Mouse (Mus musculus) thymus, postnatal 0 days (tissue): ENCODE data around the gene Noxred1. TPM values are rescaled to one million over a fixed set of nuclear protein-coding genes. Genes with fewer than 3 reads are reported as not detected.
"Not testable (repeated sequence)": the region's sequence is repeated elsewhere in the genome, so short reads cannot be mapped to it uniquely, and the experiment has no call there.

ENCODE experiments used
- DNase-seq: peaks from one replicate; pipeline ENCODE4 v3.0.0-alpha.2; 2015; ENCODE audit warnings: low spot score
- polyA plus RNA-seq: library from polyadenylated mRNA; unstranded; fragments of >200 nt; fragmentation: Nextera tagmentation; extraction: Ambion mirVana; gene quantifications from 2 replicates; pipeline ENCODE4 v1.2.1, GENCODE M21; 2015

The Noxred1 gene
- 0.86 and 0.89 TPM in 2 replicates for polyA plus RNA-seq

DNA sequence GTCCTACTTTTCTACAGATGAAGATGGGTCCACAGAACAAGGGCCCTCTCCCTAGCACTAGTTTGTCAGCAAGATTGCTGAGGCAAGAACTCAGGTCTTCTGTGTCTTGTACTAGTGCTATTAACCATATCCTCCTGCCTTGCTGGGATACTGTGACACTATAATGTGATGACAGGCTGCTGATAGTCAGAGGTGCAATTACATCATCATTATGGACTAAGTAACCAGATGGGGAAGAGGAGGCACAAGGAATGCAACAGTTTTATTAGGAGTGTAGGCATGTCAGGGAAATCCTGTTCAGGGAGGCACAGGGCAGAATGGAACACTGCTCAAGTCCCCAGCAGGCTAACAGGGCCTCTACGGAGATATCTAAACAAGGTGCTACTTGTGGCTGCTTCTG, at the start of gene Noxred1:
Gene Noxred1 (minus strand): TSS at position 101 of the 400 bp plus-strand sequence.
- DNase-seq: no peak

DNA sequence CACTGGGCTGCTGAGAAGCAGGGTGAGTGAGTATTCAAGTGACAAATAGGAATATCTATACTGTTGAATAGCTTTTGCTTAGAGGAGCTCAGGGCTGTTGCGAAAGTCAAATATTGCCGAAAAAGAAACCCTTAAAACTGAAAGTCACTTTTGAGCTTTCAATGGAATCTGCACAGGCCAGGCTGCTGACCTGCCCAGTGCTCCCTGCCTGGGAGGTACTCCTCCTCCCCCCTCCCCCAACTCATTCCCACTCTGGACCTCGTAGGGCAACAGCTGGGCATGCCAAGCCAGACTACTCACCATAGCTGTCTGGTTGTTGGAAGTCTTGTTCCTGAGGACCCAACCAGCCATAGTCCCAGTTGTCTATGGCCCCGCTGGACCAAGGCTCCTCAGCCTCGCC, 46.2 kb upstream of the Noxred1 start:
- no peak for DNase-seq

DNA sequence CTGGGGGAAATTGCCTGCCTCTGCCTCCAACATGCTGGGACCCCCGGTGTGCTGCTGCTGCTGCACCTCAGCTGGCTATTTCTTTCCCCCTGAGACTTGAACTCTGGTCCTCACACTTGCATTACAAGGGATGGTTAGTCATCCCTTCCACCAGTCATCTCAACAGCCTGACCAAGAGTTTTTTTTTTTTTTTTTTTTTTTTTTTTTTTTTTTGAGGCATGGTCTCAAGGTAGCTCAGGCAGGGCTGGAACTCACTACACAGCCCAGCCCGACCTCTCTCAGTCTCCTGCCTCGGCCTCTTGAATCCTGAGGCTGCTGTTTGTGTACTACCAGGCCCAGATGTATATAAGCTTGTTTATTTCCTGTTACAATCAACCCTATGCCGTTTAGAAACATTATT, 45.7 kb upstream of the Noxred1 start:
- no peak for DNase-seq

DNA sequence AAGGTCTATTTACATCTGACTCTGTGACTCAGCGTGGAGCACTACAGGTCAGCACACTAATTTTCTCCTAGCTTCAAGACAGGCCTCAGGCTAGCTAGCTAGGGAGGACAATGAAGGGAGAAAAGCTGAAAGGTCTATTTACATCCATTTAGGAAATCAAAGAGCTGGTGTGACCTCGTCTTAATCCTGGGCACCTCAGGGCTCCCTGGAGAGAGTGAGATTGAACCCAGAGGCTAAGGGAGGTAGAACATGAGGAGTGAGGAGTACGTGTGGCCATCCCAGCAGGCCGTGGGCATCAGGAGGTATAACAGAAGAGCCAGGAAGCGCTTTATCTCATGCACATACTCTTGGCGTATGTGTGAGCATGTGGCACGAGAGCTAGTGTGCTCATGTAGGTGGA, 45.2 kb upstream of the Noxred1 start:
- no peak for DNase-seq

DNA sequence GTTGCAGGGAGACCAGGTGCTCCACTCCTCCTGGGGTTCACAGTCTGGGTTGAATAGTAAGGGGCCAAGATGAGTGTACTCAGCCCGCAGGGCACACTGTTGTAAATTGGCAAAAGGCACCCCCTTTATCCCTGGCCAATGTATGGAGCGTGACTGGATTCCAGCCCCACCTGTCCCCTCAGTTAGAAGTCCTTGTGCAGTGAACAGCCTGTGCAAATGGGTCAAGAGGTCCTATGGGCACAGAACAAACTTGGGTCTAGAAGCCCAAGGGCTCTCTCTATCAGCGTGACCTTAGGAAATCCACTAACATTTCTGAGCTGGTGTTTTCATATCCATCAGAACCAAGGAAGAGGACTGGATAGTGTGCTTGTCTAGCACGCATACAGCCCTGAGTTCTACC, 44.2 kb upstream of the Noxred1 start:
- no peak for DNase-seq

DNA sequence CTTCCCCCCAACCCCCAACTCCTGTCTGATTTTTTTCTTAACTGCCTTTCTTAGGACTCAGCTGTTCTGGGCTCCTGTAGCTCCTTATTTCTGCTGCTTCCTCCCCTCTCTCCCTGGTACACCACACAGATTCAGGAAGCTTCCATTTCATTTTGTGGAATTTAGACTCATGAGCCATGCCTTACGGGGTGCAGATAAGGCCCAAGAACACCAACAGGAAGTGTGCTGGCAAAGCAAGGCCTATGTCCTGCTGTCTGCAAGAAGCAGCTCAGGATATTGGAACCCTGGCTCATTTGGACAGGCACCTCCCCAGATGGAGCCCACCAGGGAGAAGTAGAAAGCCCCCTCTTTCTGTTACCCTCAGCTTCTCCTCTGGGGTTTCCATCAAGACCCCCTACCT, 43.2 kb upstream of the Noxred1 start:
- no peak for DNase-seq

DNA sequence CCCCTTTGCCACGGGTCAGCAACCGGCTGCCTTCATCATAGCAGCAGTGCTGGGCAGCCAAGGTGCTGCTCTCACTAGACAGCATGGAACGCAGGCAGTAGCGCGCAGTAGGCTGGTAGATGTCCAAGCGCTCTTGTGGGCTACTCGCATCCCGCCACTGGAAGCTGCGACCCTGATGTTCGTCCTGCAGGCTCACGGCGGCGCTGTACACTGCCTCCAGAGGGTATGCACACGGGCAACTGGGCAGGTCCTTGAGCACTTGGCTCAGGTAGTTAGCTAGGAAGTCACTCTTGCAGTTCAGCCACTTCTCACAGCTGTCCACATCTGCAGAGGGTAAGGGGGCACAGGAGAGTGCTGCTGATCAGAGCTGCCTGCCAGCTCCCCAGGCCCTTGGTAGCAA, 41.3 kb upstream of the Noxred1 start:
- no peak for DNase-seq

DNA sequence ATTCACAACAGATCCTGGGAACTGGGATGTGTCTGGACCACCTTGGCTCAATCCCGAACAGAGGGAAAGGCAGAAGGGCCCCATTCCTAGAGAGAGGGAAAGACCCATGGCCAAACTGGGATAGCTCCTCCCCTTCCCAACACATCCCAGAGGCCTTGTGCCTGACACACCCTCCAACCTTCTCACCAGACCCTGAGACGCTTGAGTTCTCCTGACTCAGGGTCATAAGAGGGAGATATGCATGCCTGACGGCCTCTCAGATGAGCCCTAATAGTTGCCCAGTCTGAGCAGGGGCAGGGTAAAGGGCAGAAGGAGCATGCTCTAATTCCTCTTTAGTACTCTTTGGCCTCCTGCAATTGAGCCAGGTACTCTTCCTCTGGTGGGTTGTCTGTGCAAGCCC, 40.8 kb upstream of the Noxred1 start:
- DNase-seq: no peak

DNA sequence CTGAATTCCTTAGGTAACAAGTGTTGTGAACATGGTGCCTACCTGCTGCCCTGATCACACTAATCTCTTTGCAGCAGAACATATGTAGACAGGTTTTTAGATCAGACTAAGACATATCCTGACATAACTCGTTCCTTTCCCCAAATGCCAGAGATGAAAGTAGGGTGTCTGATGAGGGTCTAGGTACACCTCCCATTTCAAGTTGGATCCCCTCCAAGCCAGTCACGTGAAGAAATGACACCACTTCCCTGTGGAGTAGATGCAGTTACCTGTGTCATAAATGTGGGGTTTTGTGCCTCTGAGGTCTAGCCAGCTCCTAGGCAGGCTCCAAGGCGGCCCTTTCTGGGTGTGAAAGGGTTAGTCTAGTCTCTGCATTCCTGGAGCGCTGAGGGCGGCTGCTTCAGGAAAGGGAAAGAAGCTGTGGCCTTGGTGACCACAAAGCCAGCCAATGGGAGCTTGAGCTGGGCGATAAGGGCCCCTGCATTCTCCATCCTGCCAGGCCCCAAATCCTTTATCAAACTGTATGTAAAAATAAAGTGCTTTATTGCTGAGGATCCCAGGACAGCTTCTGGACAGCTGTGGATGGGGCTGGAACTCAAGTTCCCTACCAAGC, 39.7 kb upstream of the Noxred1 start:
- DNase-seq: no peak

DNA sequence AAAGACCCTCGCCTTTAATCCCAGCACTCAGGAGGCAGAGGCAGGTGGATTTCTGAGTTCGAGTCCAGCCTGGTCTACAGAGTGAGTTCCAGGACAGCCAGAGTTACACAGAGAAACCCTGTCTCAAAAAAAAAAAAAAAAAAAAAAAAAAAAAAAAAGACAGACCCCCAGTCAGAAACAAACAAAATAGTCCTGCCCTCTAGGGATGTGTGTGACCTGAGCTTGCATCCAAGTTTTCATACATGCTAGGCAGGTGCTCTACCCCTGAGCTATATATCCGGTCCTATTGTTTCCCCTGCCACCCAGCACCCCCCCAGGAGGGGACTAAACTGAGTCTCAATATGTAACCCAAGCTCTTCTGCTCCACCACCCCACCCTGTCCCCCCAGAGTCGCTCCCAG, 38.7 kb upstream of the Noxred1 start:
- DNase-seq: not testable (repeated sequence)

DNA sequence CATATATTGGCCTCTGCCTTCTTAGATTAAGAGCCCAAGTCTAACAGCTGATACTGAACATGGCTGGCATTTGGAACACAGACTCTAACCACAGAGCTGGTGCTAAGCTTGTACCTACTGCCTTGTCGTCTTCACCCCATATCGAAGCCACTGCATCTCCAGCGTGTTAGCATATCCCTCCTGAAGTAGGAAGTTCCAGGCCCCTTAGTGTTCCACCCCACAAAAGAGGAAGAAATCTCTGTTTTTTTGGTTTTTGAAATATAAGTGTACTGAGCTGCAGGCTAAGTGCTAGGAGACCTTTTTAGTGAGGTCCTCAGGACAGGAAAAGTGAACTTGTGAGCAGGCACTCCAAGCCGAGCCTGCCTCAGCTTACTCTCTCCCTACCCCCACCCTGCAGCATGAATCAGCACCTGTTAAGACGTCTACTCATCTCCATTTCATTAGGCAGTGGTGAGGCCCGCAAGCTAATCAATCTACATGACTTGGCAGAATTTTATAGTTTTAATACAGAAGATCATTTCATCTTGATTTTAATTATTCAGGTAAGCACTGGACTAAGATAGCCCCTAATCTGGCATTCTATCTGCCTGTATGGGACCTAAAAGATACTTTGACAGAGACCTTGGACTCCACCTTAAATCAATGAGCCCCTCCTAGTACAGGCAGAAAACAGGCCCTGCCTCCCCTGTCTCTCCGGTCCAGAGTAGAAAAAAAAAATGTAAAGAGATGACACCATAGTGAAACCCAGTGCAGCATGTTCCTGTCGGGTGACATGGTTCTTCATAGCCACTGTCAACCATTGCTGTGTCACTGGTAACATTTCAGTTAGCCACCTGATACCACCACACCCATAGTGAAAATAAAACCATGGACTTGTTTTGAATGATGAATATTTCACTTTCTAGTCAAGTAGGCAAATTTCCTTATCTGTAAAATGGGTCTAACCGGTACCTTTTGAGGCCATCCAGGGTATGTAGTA, 36.6 kb upstream of the Noxred1 start:
- no peak for DNase-seq

DNA sequence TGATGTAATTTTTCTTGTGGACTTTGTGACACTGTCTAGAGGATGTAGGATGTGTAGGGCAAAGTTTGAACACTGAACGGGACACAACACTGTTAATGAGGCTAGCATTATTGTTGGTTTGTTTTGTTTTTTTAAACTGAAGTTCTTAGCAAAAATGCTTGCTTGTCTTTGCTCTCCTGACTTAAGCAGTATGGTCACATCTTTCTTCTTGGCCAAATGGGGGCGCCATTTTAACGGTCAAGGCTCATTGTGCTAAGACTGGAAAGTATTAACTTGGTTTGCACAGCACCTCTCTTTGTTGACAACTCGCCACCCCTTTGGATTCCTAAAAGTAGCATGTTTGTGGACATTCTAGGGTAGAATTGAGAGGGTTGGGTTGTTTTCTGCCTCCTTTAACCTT, 29.1 kb upstream of the Noxred1 start:
- DNase-seq: peak; percentile 22

DNA sequence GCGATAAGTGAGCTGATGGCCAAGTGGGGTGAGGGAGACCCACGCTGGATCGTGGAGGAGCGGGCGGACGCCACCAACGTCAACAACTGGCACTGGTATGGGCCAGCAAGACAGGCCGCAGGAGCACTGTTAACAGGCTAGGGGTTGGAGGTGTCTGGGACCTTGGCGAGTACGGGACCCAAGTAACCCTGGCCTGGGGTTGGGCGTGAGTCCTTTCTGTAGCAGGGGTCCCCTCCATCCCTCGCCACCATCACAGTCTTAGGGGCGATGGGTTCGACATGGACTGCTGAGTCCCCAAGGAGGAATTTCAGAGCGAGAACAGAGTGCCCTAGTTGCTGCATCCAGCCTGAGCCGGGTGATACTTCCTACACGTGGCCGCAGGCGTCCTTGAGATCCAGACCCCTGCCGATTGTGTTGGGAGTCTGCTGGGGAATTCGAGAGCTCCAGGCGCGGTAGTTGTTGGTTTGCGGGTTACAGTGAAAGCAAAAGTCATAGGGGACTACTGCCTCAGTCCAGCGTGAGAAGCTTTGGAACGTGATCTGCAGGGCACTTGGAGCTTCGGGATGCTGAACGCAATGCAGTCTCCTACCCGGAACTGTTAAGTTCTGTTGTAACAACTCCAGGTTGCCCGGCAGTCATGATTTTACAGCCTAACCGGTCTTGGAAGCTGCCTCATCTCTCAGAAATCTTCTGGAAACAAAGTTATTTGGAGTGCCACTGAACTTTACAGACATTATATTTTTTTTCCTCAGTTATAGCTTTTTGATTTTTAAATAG, 28.5 kb upstream of the Noxred1 start:
- DNase-seq: no peak

DNA sequence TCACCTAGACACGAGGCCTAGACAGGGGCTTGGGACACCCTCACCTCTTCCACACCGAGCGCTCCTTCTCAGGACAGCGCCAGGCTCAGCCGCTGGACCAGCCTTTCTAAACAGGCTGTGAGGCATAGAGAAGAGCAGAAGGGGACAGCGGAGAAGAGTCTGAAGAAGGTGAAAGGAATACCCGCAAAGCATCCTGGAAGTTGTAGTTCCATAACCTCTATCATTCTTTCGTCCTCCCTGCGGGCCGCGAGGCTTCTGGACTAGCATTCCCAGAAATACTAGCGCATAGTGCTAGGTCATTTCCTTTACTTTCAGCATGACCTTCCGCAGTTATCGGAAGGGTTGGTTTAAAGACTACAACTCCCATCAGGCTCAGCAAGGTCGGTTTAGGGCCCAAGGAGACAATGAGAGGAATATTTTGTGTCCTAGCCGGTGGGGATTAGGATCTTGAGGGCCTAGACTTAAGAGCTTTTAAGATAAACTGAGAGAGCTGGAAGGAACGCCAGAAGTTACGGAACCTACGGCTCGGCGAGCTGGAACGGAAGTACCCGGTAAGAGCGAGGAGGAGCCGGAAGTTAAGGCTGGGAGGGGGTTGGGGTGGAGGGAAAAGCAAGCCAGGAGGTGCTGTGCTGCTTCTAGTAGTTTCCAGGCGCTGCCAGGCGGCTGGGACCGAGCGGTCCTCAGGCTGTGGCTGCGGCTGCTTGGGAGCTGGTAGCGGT, 27.7 kb upstream of the Noxred1 start, which contains the start of the genes Vipas39 and Ahsa1:
Gene Vipas39 (minus strand): TSS at position 149 of the 719 bp plus-strand sequence.
Gene Ahsa1 (plus strand): TSS at position 372 of the 719 bp plus-strand sequence.
- peak; percentile 96 for DNase-seq

DNA sequence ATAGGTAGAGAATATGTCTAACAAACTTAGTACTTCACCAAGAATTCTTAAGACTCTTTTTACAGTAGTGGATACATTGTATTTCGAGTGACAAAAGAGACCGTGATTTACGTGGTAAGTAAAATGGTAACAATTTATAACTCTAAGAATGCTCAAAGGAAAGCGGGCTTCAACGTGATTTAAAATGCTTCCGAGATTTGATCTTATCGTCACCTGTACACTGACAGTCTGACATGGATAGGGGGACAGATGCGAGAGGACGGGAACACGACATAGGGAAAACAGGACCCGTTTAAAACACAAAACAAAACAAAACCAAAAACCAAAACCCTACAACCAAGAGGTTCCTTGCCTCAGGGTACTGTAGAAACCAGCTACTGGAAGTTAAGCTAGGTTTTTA, 26.9 kb upstream of the Noxred1 start:
- DNase-seq: no peak

DNA sequence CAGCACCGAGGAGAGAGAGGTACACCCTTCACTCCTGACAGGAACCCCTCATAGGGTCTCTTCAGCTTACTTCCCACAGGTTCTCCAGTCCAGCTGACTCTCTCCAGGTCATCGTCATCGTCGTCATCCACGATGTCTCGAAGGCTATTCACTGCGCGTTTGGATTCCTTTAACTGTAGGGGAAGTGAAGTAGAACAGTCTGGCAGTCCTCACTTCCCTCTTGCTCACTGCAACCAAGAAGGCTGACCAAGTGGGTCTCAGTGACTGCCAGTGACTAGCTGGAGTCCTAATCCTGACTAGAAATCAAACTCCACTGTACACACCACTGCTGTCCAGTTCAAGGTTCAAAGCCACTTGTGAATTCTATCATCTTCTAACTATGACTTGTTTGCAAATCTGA, 22.0 kb upstream of the Noxred1 start:
- DNase-seq: no peak

DNA sequence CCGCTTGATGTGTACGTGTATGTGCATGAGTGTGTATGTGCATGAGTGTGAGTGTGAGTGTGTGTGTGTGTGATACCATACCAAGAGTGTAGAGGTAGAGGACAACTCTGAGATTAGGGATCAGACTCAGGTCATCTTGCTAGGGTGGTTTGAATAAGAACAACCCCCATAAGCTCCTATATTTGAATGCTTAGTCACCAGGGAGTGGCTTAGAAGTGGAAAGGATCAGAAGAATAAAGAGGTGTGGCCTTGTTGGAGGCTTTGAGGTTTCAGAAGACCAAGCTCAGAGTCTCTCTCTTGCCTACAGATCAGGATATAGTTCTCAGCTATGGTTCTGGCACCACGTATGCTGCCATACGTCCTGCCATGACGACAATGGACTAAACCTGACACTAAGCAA, 18.1 kb upstream of the Noxred1 start:
- DNase-seq: no peak

DNA sequence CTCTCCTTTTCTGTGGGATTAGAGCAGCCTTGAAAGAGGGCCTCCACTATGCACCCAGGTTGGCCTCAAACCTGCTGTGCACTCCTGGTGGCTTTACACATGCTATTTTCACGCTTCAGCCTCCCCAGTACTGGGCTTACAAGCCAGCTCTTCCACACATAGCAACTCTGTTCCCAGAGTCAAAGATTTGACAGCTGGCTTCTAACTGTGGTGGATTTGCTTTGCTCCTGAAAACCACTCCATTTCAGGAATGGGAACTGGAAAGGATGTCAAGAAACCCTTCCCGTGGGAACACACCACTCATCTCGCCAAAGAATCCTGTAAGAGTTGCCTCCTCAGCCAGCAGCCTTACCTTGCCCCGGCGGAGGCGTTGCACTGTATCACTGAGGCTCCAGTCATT, 15.3 kb upstream of the Noxred1 start:
- no peak for DNase-seq

DNA sequence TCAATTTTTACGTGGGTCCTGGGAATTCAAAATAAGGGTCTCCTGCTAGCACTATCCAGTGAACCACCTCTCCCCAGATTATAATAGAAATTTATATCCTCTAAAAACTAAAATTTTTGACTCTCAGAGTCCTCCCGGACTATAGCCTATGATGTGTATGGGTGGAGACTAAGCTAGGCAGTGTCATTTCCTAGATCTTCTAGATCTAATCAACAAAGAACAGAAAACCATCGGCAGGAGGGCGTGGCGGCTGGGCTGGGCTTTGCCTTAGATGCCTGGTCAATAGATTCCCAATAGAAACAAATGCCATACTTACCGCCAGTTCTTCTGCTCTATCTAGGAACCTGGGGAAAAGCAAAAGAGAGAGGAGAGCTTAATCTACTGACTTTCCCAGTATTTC, 11.6 kb upstream of the Noxred1 start:
- DNase-seq: no peak

DNA sequence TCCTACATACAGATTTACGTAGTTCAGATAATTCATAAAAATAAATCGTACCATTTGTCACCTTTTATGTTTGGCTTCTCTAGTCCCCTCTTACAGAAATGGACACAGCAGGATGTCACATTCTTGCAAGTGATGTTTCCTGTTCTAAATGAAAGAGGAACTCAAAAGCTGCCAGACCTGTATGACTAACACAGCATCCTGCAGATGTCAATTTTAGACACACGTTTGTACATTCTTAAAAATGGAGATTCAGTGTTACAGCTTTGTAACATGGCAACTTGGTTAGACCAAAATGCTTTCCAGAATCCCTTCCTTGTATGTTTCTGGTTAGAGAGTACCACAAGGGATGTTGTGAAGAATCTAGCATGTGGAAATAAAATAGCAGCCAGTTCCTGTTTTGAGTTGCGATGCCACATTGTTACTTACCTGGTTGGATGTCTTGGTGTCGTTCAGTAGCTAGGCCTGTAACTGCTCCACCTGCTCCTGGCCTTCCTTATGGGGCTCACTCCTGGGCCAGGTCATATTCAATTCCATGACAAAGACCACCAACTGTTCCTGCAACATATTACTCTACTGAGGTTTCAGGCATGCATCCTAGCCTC, 1.5 kb downstream of the Noxred1 start:
- no peak for DNase-seq
